Mouse (Mus musculus): ENCODE data around the gene Srrm4.

The Srrm4 gene

GRCm38 (mm10) chr5:116591346-116592048, at the start of gene Srrm4:
TSS of gene Srrm4 (minus strand) at chr5:116591817.
- peak; percentile 95 for DNase-seq

- DNase-seq: peak; percentile 82
Measured at GRCm38 (mm10) chr5:116592801-116593430, 1.3 kb upstream of the Srrm4 start.

GRCm38 (mm10) chr5:116592049-116592800, 608 bp upstream of the Srrm4 start:
- no peak for DNase-seq

DNA sequence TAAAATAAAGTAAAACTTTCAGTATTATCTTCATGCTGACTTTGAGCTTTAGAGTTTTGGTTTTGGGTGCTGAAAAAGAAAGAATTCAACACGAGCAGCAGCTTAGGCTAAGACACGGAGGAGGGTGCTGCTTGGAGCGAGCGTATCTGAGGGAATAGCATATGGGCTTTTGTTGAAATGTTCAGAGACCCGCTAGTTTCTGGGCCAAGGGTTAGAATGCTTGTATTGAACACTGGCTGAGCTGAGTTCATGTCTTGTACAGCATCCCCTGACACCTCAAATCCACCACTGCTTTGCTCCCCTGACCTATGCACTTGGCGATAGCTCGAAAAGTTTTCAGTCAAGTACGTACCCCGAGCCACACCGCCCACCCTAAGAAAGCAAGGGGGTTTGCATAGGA, 919 bp downstream of the Srrm4 start:
- no peak for DNase-seq

GRCm38 (mm10) chr5:116589631-116590030, 2.0 kb downstream of the Srrm4 start:
- peak; percentile 71 for DNase-seq

DNA sequence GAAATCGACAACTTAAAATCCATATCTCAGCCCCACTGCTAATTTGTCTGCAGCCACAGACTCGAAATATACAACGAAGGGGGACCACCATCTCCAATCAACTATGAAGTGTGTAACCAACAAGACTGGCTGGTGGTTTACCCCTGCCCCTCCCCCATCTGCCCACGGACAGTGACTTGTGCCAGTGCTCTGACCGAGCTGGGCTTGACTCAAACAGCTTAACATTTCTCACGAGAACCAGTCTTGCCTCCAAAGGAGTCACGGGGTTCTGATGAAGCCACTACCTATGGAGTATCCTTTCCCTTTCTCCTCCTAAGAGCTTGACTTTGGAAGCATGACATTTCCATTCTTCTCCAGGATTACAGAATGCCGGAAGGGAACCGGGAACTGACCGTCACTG, 2.8 kb downstream of the Srrm4 start:
- DNase-seq: peak; percentile 68

DNA sequence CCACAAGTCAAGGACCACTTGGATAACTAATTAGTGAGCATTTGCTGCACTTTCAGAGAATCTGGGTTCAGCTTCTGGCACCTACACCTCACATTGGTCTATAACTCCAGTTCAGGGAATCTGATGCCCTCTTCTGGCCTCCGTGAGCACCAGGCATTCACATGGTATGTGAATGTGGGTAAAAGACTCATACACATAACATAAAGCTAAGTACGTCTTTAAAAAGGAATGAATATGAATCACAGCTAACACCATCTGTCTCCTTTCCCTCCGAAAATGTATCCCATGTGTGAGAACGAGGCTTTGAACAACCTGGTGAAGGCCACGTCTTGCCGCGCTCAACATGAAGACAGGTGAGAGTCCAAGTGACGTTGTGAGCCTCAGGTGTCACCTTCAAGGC, 12.1 kb downstream of the Srrm4 start:
- DNase-seq: peak; percentile 16

- DNase-seq: peak; percentile 79
Measured at GRCm38 (mm10) chr5:116577082-116577481, 14.5 kb downstream of the Srrm4 start.

DNA sequence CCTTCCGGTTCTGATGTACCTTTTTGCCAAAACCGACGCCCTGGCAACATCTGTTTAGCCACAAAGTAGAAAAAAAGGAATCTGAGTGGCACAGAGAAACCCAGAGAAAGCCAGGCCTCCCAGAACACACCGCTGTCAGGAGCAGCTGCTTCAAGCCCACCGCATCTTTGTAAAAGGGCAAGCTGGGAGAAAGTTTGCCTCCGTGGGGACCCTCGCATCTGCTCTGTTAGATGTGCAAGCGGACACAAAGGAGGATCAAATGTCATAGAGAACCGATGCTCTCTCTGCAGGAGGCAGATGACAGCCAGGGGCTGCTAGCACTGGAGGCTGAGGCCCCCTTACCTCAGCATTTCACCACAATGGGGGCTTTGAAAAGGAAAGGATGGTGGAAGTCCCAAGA, 18.3 kb downstream of the Srrm4 start:
- DNase-seq: no peak

DNA sequence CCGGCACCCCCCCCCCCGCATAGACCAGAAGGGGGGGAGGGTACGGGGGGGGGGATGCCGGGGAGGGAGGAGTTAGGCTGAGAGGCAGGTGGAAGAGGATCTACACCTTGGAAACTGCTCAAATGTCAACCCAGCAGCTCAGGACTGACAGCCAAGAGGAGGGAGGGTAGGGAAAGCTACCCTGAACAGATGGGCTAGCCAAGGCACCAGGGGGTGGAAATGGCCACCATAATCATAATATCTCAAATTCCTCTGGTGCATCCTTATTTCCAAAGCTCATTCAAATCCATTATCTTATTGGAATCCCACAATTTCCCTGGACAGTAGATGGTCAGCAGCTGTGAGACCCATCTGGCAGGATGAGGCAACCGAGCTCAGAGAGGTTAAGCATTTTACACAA, 19.7 kb downstream of the Srrm4 start:
- DNase-seq: peak; percentile 81

GRCm38 (mm10) chr5:116571232-116571861, 20.3 kb downstream of the Srrm4 start:
- DNase-seq: peak; percentile 75

DNA sequence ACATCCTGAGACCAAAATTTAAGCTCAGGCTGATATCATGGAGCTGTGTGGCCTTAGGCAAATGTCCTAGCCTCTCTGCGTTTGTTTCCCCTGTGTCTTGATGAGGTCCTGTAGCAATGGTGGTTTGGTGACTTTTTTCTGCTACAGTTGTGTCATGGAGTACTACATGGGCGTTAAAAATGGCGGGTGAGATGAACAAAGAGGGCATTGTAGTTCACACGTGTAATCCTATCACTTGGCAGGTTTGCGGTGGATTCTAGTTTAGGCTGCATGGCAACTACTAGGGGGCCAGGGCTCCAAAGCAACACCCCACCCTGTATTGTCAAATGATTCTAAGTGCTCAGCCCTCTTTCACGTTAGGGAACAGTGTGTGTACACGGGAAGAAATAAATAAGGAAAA, 21.1 kb downstream of the Srrm4 start:
- DNase-seq: no peak

DNA sequence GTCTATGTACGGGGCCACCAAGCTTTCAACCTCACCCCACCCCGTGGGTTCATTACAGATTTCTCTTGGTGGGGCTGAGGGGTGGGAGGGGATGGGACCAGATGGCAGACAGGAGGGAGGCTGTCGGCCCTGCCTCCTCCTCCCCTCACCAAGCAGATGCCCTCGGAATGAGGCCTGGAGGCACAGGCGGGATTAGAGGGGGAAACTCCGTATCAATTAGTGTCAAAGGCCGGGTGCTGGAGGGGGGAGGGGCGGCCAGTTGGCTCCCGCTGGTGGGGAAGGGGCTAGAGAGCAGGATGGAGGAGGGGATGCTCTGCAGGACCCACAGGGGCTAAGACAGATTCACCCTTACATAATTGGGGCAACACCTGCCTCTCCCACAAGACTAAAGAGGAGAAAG, 22.0 kb downstream of the Srrm4 start:
- no peak for DNase-seq

DNA sequence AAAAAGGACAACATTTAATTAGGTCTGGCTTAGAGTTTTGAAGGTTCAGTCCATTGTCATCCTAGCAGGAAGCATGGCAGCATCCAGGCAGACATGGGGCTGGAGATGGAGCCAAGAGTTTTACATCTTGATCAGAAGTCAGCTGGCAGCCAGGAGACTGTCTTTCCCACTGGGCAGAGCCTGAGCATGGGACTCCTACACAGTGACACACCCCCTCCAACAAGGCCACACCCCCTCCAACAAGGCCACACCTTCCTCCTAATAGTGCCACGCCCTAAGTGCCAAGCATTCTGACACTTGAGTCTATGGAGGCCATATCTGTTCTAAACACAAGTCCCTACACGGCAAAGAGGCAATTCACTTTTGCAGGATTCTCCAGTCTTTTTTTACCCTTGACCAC, 23.6 kb downstream of the Srrm4 start:
- DNase-seq: peak; percentile 61

DNA sequence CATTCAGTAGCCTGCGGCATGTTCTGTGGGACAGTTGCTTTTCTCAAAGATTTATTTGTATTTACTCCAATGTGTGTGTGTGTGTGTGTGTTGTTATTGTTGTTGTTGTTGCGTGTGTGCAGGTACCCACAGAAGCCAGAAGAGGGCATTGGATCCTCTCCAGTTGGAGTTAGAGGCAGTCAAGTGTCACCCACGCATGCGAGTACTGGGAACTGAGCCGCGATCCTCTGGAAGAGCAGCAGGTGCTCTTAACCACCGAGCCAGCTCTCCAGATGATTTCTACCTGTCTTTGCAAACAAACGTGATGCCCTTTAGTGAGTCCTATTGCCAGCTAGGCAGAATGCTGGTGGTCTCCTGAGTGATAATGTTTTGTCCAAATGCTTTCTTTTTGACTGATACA, 24.3 kb downstream of the Srrm4 start:
- no peak for DNase-seq

GRCm38 (mm10) chr5:116566385-116567045, 25.1 kb downstream of the Srrm4 start:
- peak; percentile 63 for DNase-seq

DNA sequence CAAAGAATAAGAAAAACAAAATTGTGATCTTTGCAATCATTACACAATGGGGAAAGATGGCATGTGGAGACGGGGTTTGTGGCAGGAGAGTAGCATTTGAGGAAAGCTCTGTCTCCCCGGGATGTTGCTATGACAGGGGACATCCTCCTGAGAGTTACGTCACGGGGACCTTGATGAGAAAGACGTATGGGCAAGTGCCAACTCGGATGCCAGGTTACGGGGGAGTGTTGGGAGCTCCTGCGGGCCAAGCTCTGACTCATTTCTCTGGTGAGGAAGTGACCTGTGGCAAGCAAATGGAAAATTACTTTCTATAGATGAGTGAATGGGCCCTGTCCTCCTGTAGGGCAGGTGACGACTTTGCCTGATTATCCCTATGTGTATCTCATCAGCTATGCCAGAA, 26.0 kb downstream of the Srrm4 start:
- DNase-seq: peak; percentile 87

- DNase-seq: peak; percentile 66
Measured at GRCm38 (mm10) chr5:116564391-116564790, 27.2 kb downstream of the Srrm4 start.

DNA sequence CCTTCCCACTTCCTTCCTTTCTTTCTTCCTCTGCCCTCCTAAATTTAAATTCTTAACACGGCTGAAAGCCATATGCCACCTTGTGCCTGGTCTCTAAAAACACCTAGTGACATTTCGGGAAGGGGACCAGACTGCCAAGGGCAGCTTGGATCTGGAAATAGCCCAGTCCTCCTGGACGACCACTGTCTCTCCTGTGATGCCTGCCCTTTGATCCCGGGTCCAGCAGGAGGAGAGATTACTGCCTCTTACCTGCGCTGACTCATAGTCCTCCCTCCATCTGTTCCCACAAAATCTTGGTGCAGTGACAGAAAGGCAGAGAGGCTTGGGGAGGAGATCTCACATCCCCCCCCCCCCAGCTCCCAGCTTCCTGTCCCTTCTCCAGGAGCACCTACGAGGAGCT, 27.9 kb downstream of the Srrm4 start:
- DNase-seq: peak; percentile 89

- DNase-seq: no peak
Measured at GRCm38 (mm10) chr5:116559091-116559490, 32.5 kb downstream of the Srrm4 start.

- no peak for DNase-seq
Measured at GRCm38 (mm10) chr5:116556614-116557013, 35.0 kb downstream of the Srrm4 start.

DNA sequence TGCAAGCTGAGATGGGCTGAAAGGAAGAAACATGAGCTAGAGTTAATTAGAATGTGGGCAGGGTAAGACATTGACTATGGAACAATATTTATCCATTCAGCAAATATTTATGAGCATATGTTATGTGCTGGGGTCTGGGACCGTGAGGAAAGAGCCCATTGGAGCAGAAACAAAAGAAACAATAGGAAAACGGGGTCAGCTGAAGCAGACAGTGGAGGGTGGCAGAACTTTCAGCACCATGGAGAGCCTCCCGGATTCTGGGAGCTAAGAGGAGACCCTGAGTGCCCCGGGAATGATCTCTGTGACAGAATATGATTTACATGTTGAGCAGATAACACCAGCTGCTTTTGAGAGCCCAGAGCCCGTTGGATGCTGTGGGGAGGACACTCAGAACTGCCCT, 37.7 kb downstream of the Srrm4 start:
- no peak for DNase-seq

GRCm38 (mm10) chr5:116553106-116553505, 38.5 kb downstream of the Srrm4 start:
- DNase-seq: no peak

All from cerebellum, adult 11-12 months (tissue).